Mouse (Mus musculus) neural tube, embryonic 11.5 days (tissue): ENCODE measurements around the gene Srrm1. TPM values are rescaled to one million over a fixed set of nuclear protein-coding genes. Genes with fewer than 3 reads are reported as not detected.

ENCODE experiments used
- ATAC-seq: fragments of 200-750 bp; cut with Nextera tagmentation; 2 replicates; pipeline ENCODE4 v1.8.0; 2017; ENCODE audit warnings: moderate number of reproducible peaks, mild to moderate bottlenecking, moderate TSS enrichment, moderate library complexity; ENCODE audit not compliant: insufficient read depth, low FRiP score, low TSS enrichment
- DNase-seq: peaks from one replicate; pipeline ENCODE4 v3.0.0-alpha.2; 2015; ENCODE audit warnings: low spot score
- H3K27ac ChIP-seq: fragments of 300-500 bp; sonication (generic); 2 replicates; pipeline ENCODE4 v1.5.1; 2014; ENCODE audit warnings: low read depth, mild to moderate bottlenecking, low read length
- H3K27me3 ChIP-seq: fragments of 300-500 bp; sonication (generic); 2 replicates; pipeline ENCODE4 v1.6.1; 2014; ENCODE audit warnings: mild to moderate bottlenecking, low read length, mixed read lengths; ENCODE audit not compliant: control insufficient read depth, insufficient read depth
- H3K36me3 ChIP-seq: fragments of 300-500 bp; sonication (generic); 2 replicates; pipeline ENCODE4 v1.6.1; 2014; ENCODE audit warnings: mild to moderate bottlenecking, low read length, moderate library complexity, mixed read lengths; ENCODE audit not compliant: control insufficient read depth, insufficient read depth
- H3K4me1 ChIP-seq: fragments of 300-500 bp; sonication (generic); 2 replicates; pipeline ENCODE4 v1.6.1; 2014; ENCODE audit warnings: low read length, mixed read lengths; ENCODE audit not compliant: control insufficient read depth, insufficient read depth
- H3K4me2 ChIP-seq: fragments of 300-500 bp; sonication (generic); 2 replicates; pipeline ENCODE4 v1.6.1; 2014; ENCODE audit warnings: low read depth, mild to moderate bottlenecking, moderate library complexity
- H3K4me3 ChIP-seq: fragments of 300-500 bp; sonication (generic); 2 replicates; pipeline ENCODE4 v1.5.1; 2014; ENCODE audit warnings: low read depth, low read length
- H3K9ac ChIP-seq: fragments of 300-500 bp; sonication (generic); 2 replicates; pipeline ENCODE4 v1.6.1; 2014; ENCODE audit warnings: mild to moderate bottlenecking, low read length
- H3K9me3 ChIP-seq: fragments of 300-500 bp; sonication (generic); 2 replicates; pipeline ENCODE4 v1.6.1; 2016; ENCODE audit warnings: low read length; ENCODE audit not compliant: control insufficient read depth
- WGBS: fragments of 180-500 bp; shearing (Covaris S2); extraction: QIAGEN DNeasy Blood & Tissue Kit; methylation state at CpG from one replicate; pipeline ENCODE4 v1.1.7; 2014; 5-methylcytosine and 5-hydroxymethylcytosine counted together
- polyA plus RNA-seq: library from polyadenylated mRNA; unstranded; fragments of >200 nt; fragmentation: Nextera tagmentation; extraction: Ambion mirVana; gene quantifications from 2 replicates; pipeline ENCODE4 v1.2.1, GENCODE M21; 2014

Srrm1 gene
- polyA plus RNA-seq, 1 experiment from 2014 or later = 168 TPM

- H3K27ac ChIP-seq = no peak overlapping the region
- H3K4me1 ChIP-seq = no peaks in the 10 kb centered on the region
- no peak overlapping the region for H3K4me2 ChIP-seq
- H3K9ac ChIP-seq = no peak overlapping the region
- H3K9me3 ChIP-seq = no peaks in the 10 kb centered on the region
- ATAC-seq = no peak
- WGBS = 79% methylated on average over 6 of the region's 6 CpGs
- H3K4me3 ChIP-seq = no peak overlapping the region
- no peaks in the 10 kb centered on the region for H3K27me3 ChIP-seq
- H3K36me3 ChIP-seq = no peaks in the 10 kb centered on the region
- no peak for DNase-seq
Measured at GRCm38 (mm10) chr4:135391014-135391413, 37.9 kb upstream of the Srrm1 start.

DNA sequence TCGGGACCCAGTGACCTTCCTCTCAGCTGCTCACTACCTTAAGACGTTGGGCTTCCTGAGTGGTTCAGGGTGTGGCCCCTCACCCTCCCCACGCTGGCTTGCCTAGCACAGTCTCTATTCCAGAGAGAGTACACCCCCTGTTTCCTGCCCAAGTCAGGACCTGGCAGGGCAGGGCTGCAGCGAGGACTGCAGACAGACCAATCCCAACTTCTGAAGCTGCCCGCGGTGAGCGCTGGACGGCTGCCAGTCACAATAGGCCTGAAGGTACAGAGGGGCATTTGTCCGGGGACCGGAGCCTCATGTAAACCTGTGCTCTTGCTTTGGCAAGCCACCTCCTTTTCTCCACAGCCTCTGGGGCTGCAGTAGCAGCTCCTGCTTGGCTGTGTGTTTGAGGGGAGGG, 32.5 kb upstream of the Srrm1 start:
- WGBS = 67% methylated on average over 10 of the region's 10 CpGs
- Histone ChIP-seq H3K36me3 (no peaks in the 10 kb centered on the region), H3K9me3 (no peaks in the 10 kb centered on the region), H3K4me3 (no peak overlapping the region), H3K27ac (no peak overlapping the region), H3K9ac (no peak overlapping the region), H3K4me2 (no peak overlapping the region), H3K27me3 (no peaks in the 10 kb centered on the region), H3K4me1 (no peaks in the 10 kb centered on the region)
- ATAC-seq (no peak), DNase-seq (peak; percentile 21)

DNA sequence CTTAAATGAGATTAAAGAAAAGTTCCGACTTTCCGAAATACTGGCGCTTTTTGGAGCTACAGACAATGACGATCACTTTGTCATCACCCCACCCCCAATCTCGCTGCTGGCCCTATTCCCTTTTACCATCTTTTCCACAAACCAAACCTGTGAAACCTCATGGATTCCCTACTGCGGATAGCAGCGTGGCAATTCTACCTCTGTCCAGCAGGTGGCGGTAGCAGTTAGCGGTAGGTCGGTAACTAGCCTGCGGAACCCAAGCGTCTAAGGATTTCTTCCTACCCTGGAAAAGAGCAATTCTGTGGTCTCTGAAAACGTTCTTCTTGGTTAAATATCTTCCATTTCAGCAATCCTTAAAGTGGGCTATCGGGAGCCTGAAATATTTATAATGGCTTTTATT, 29.2 kb upstream of the Srrm1 start:
- H3K4me2 ChIP-seq = no peak overlapping the region
- WGBS = 5% methylated on average over 14 of the region's 14 CpGs
- H3K27me3 ChIP-seq = no peaks in the 10 kb centered on the region
- H3K4me1 ChIP-seq = no peaks in the 10 kb centered on the region
- no peaks in the 10 kb centered on the region for H3K9me3 ChIP-seq
- H3K27ac ChIP-seq = no peak overlapping the region
- DNase-seq = peak; percentile 84
- ATAC-seq = no peak
- no peak overlapping the region for H3K4me3 ChIP-seq
- H3K36me3 ChIP-seq = no peaks in the 10 kb centered on the region
- no peak overlapping the region for H3K9ac ChIP-seq

DNA sequence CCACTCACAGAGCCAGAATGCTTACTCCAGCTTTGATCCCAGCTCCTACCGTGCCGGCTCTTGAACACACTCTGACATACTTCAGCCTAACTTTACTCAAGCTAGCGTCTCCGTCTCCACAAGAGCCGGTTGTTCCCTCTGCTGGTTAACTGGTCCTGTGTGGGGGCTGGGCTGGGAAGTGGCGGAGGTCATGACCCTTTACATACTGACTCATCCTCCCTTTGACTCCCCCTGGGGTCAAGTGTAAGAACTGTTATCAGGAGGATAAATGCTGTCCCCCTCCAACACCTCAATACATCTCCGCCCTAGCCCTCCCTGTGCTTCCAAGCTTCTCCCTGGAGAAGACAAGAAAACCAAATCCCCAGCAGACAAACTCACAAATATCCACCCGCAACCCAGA, 28.2 kb upstream of the Srrm1 start:
- H3K4me3 ChIP-seq = no peak overlapping the region
- no peak overlapping the region for H3K9ac ChIP-seq
- 54% methylated on average over 8 of the region's 8 CpGs for WGBS
- no peak overlapping the region for H3K4me2 ChIP-seq
- no peaks in the 10 kb centered on the region for H3K27me3 ChIP-seq
- ATAC-seq = no peak
- H3K36me3 ChIP-seq = no peaks in the 10 kb centered on the region
- H3K27ac ChIP-seq = no peak overlapping the region
- no peak for DNase-seq
- no peaks in the 10 kb centered on the region for H3K9me3 ChIP-seq
- no peaks in the 10 kb centered on the region for H3K4me1 ChIP-seq

DNA sequence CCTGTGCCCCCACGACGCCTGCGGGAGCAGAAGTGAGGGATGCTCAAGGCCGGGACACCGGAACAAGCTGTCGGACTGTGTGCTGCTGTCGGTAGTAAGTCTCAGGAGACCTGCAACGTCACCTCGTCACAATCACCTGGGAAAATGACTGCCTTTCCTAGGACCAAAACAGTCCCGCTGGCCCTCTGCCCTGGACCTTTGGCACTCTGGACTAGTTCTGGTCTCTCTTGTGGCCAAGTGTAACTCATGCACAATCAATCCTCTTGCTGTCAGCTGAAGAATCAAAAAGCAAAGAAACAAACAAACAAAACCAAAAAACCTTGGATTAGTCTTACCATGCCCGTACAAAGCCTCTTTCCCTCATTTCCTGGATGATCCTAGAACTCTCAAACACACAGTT, 24.1 kb upstream of the Srrm1 start:
- Histone ChIP-seq H3K9ac (no peak overlapping the region), H3K27ac (no peak overlapping the region), H3K4me1 (no peaks in the 10 kb centered on the region), H3K4me2 (no peak overlapping the region), H3K4me3 (no peak overlapping the region), H3K9me3 (no peaks in the 10 kb centered on the region), H3K36me3 (no peaks in the 10 kb centered on the region), H3K27me3 (no peaks in the 10 kb centered on the region)
- ATAC-seq = no peak
- no peak for DNase-seq
- 83% methylated on average over 11 of the region's 11 CpGs for WGBS

DNA sequence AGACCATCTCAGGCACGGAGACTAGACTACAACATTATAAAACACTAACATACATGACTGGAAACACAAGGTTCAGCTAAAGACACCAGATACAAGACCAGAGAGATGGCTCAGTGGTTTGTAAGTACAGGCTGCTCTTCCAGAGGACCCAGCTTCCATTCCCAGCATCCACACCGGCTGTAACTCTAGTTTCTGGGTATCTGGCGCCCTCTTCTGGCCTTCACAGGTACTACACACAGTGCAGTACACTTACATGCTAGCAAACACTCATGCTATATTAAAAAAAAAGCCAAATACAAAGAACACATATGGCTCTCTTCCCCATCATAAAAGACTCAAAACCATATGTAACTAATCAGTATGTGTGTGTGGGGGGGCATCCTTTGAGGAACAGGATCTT, 22.3 kb upstream of the Srrm1 start:
- H3K4me1 ChIP-seq = no peaks in the 10 kb centered on the region
- 66% methylated on average over 3 of the region's 3 CpGs for WGBS

DNA sequence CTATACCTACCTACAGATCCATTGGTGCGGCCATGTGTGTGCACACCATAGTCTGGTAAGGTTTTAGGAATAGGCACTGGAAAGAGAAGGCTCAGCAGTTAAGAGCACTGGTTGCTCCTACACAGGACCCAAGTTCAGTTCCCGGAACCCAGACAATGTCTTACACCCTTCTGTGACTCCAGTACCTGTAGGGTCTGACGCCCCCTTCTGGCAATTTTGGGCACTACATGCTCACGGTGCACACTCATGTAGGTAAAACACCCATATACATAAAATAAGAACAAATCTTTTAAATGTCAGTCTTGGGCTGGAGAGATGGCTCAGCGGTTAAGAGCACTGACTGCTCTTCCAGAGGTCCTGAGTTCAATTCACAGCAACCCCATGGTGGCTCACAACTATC, 20.2 kb upstream of the Srrm1 start:
- Histone ChIP-seq H3K27me3 (no peaks in the 10 kb centered on the region), H3K4me1 (no peaks in the 10 kb centered on the region), H3K36me3 (no peaks in the 10 kb centered on the region), H3K4me2 (no peak overlapping the region), H3K9ac (no peak overlapping the region), H3K4me3 (no peak overlapping the region), H3K9me3 (no peaks in the 10 kb centered on the region), H3K27ac (no peak overlapping the region)
- 79% methylated on average over 5 of the region's 5 CpGs for WGBS
- no peak for DNase-seq
- no peak for ATAC-seq

More for the DNA sequence above, 22.3 kb upstream of the Srrm1 start:
- DNase-seq (no peak), ATAC-seq (no peak)
- Histone ChIP-seq H3K9ac (no peak overlapping the region), H3K9me3 (no peaks in the 10 kb centered on the region), H3K4me2 (no peak overlapping the region), H3K27ac (no peak overlapping the region), H3K36me3 (no peaks in the 10 kb centered on the region), H3K27me3 (no peaks in the 10 kb centered on the region), H3K4me3 (no peak overlapping the region)

DNA sequence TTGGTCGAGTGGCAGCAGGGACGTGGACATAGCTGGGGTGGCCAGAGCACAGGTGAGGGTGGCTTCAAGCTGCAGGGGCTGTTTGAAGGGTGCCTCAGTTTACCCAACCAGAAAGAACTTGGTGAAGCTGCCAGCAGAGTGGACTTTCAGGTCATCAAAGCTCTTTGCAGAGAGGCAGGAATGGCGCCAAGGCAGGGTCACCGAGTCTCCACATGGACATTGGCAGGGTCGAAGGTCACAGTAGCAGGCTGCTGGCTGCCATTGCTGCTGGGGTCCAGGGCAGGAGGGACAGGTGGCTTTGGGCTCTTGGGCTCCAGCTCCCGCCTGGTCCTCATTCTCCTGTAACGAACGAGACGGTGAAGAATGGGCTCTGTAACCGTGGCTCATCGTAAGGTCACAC, 17.3 kb upstream of the Srrm1 start:
- no peak for DNase-seq
- Histone ChIP-seq H3K9ac (no peak overlapping the region), H3K4me1 (no peaks in the 10 kb centered on the region), H3K36me3 (no peaks in the 10 kb centered on the region), H3K27ac (no peak overlapping the region), H3K9me3 (no peaks in the 10 kb centered on the region), H3K4me2 (no peak overlapping the region), H3K27me3 (no peaks in the 10 kb centered on the region), H3K4me3 (no peak overlapping the region)
- no peak for ATAC-seq
- 75% methylated on average over 11 of the region's 11 CpGs for WGBS

- Histone ChIP-seq H3K4me3 (no peak overlapping the region), H3K9ac (no peak overlapping the region), H3K27me3 (no peaks in the 10 kb centered on the region), H3K9me3 (no peaks in the 10 kb centered on the region), H3K36me3 (no peaks in the 10 kb centered on the region), H3K27ac (no peak overlapping the region), H3K4me1 (no peaks in the 10 kb centered on the region), H3K4me2 (no peak overlapping the region)
- WGBS = 36% methylated on average over 6 of the region's 6 CpGs
- DNase-seq = no peak
- ATAC-seq = no peak
Measured at GRCm38 (mm10) chr4:135362828-135363227, 9.7 kb upstream of the Srrm1 start.
